Mouse (Mus musculus) adrenal gland, postnatal 36 days (tissue): ENCODE results near the gene Nrxn3. TPM values are rescaled to one million over a fixed set of nuclear protein-coding genes. Genes with fewer than 3 reads are reported as not detected.
A peak's percentile ranks its signal among the peaks of the same experiment; 100 is the strongest.

Experiments
- DNase-seq, 2 experiments: peaks; one replicate each; pipeline ENCODE4 v3.0.0; 2021; ENCODE audit warnings: mixed read lengths in 1 of 2
- total RNA-seq, 2 experiments: library from RNA; stranded (reverse); gene quantifications; 2 replicates each; pipeline ENCODE4 v1.2.3; 2021

The Nrxn3 gene
- total RNA-seq, 2 experiments from 2014 or later: 0.20 TPM; not detected in 1

DNA sequence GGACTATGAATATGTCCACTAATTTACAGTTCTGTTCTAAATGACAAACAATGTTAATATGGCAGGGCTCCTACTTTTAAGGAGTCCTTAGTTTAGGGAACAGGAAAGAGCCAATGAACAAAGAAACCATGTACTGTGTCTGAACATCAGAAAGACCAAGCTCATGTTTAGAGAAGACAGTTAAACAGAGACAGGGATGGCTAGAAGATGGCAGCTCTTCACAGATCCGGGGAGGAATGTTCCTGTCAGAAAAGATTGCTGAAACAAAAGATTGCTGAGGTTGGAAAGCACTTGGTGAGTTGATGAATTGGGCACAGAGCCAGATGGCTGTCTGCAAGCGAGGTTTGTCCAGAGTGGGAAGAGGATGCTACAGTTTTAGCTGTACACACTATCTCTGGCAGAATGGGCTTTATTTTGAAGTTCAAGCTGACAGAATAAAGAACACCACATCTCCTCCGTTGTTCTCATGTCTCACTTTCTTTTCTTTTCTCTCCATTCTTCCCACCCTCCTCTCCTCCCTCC, 978.3 kb downstream of the Nrxn3 start:
- DNase-seq: no peak

GRCm38 (mm10) chr12:89702931-89703330, 980.3 kb downstream of the Nrxn3 start:
- DNase-seq: no peak

DNA sequence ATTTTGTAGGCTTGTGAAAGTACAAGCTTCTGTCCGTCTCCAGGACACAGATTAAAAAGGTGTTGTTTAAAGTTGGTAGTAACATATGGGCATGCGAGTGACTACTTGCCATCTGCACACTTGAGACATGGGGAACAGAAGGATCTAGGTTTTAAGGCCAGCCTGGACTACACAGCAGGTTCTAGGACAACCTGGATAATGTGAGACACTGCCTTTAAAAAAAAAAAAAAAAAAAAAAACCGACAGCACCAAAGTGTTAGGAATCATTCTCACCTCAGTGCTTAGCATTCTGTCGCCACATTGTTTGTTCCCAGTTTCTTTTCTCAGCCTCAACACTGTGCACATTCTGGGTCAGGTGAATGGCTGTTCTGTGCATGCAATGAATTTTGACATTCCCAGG, 985.2 kb downstream of the Nrxn3 start:
- DNase-seq: no peak

GRCm38 (mm10) chr12:89710459-89710858, 987.8 kb downstream of the Nrxn3 start:
- DNase-seq: no peak

DNA sequence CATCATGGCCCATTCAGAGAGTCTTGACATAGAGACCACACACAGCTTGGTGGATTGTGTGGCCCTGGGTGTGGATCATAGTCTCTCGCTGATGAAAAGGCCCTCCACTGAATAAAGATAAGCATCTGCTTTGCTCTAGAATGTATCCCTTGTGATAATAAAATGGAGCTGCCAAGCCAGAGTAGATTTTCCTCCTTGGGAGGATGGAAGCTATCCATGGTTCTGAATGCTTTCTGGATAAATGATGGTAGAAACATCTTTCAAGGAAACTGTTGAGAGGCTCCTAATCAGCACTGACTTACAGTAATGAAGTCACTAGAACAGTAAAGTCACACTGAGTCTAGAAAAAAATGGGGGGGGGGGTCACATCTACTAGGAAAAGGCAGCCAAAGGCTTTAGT, 989.1 kb downstream of the Nrxn3 start:
- no peak for DNase-seq

GRCm38 (mm10) chr12:89719194-89720080, 996.8 kb downstream of the Nrxn3 start:
- no peak for DNase-seq

DNA sequence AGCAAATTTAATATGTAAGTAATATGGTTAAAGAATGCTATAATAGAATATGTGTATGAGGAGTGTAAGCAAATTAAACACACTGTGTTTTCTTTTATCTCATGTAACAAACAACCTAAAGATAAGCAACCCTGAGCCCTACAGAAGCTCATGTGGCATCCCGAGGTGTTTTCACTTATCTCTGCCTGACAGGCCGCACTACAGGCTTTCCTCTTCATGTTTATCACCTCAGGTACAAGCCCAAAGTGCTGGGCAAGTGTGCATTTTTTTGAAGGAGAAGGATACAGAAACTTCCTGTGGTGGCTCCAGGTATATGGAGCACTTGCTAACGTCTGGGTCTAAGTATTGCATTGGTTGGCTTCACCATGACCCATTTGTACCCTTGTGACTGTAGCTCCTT, 998.3 kb downstream of the Nrxn3 start:
- DNase-seq: no peak

DNA sequence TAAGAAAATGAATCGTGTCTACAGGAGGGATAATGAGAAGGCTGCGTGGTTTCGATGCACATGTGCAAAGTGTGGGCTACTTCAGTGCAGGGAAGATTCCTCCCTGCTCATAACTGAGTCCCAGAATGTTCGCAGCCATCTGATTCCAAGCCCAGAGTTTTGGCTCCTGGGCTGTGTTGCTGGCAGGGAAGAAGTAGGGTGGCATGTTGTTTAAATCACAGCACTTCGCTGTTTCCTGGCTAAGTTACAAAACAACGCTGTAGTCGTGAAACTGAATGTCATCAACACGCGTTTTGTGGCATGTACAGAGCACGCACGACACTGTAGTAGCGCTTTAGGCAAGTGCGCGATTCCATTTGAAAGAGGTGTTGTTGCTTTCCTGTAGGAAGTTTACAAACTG, 999.8 kb downstream of the Nrxn3 start:
- no peak for DNase-seq

DNA sequence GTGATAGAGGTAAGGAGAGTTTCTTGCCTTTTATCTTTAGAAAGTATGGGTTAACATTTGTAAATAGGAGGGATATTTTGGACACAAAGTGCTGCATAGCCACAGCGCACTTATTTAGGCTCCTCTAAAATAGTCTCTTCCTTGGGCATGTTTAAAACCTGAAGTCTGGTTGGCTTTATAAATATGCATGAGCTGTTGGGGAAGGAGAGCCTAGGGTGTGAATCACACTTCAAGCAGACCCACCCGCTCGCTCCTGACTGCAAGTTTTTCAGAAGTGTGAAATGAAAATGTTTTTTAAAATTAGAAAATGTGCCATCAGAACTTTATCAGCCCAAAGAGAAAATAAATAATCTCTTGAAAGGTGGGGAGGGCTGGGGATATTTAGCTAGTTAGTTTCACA, 1001.4 kb downstream of the Nrxn3 start:
- no peak for DNase-seq

- no peak for DNase-seq
These were observed 1019.6 kb downstream of the Nrxn3 start for GRCm38 (mm10) chr12:89742326-89742725.

DNA sequence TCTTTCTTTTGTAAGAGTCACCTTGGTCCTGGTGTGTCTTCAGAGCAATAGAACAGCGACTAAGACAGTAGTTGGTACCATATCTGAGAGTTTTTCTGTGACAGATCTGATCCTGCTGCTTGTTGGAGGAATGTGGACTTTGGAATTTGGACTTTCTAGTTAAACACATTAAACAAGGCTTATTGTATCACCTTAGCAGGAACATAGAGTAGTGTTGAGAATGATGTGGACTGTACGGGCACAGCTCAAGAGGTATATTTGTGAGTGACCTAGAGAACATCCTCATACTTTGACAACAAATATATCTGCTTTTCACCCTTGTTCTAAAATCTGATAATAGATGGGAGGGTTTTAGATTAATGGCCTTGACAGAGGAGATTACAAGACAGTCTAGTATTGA, 1020.1 kb downstream of the Nrxn3 start:
- DNase-seq: no peak

DNA sequence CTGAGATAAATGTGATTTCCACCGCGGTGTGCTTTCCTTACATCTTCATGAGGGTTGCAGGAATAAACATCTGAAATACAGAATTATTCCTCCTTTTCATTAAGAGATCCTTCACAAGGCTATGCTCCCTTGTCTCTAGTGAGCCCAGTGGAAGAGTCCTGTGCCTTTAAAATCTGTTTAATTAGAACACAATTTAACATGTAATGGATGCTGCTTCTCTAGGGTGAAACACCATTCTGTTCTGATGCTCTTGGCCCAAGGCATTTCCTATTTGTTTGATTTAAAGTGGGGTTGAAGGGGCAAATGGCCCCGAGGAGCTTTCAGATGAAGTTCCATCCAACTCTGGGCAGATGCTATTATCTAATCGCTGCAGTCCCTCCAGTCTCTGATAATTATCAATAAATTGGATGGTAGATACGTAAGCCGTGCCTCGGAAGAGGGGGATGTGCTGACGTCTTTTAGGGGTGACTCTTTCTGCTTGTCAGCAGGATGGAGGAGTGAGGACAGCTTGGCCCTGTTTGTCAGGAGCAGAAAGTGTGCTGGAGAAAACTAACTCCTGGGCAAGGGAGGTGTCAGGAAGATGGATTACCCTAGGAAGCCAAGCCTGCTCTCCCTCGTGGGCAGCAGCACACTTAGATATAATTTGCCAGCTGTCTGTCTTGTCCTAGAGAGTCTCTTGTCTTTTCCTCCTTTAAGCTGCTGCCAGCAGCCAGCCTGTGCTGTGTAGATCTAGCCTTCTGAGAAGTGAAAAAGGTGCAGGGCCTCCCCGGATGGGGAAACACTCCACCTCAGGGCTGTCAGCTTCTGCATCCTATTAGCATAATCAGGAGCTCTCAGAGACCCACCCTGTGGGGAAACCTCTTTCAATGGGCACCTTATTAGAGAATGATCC, 1041.8 kb downstream of the Nrxn3 start:
- DNase-seq: no peak

DNA sequence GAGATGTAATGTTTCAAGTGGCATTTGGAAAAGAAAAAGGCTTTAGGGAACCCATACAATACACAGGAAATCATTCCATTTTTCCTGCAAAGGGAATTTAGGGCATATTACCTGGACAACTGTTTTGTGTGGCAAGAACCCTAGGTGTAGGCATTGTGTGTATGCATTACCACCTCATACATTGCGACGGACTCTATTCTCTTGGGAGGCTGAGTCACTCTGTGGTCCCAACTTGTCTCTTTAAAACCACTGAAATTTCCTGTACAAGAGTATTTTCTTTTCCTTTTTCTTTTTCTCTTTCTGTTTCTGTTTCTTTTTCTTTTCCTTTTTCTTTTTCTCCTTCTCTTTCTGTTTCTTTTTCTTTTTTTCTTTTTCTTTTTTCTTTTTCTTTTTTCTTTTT, 1042.5 kb downstream of the Nrxn3 start:
- DNase-seq: no peak

- DNase-seq: no peak
These were observed 1066.1 kb downstream of the Nrxn3 start for GRCm38 (mm10) chr12:89788794-89789193.

DNA sequence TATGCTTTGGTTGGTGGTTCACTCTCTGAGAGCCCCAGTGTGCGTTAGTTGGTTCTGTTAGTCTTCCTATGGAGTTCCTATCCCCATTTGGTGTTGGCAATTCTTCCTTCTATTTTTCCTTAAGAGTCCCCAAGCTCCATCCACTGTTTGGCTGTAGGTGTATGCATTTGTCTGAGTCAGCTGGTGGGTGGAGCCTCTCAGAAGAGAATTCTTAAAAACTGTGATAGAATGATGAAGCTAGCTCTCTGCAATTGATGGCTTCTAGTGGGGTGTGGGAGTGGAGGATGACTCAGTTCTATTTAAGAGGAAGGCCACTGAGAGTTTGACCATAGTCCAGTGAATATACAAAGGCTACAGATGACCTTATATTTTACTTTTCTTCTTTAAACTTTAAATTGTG, 1067.3 kb downstream of the Nrxn3 start:
- DNase-seq: no peak

GRCm38 (mm10) chr12:89791829-89792228, 1069.2 kb downstream of the Nrxn3 start:
- DNase-seq: no peak

- DNase-seq: no peak
These were observed 1072.1 kb downstream of the Nrxn3 start for GRCm38 (mm10) chr12:89794741-89795140.

DNA sequence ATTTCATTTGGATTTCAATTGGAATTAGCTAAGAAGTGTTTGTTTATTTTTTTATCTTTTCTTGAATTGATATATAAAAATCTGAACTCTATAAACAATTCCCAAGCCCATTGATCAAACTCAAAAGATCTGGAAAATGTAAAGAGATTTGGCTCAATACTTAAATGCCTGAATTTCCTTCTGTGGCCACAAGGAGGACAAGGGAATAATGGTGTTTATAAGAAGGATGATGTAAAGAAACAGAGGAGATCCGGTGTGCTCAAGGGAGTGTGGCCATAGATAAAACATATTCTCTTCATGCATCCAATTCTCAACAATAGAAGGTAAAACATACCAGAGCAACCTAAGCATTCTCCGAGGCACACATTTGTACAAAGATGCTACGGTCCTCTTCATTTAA, 1085.5 kb downstream of the Nrxn3 start:
- no peak for DNase-seq

DNA sequence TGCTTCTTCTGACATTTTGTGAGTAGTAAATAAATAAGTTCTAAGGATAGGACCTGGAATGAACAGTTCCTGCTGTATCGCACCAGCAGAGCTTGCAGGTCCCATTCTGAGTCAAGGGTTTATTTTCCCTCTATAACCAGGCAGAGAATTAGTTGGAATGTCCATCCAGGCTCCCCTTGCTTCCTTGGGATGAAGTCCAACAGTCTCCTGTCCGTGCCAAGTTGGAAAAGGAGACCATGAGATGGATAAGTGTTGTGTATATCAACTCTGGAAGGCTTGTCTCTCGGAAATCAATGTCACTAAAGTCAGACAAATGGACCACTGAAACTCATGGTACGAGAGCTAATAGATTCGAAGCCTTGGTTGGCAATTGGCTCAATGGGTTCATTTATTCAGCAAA, 1087.5 kb downstream of the Nrxn3 start:
- DNase-seq: no peak

GRCm38 (mm10) chr12:89811815-89812549, 1089.3 kb downstream of the Nrxn3 start:
- peak; percentile 27 to 44 for DNase-seq

DNA sequence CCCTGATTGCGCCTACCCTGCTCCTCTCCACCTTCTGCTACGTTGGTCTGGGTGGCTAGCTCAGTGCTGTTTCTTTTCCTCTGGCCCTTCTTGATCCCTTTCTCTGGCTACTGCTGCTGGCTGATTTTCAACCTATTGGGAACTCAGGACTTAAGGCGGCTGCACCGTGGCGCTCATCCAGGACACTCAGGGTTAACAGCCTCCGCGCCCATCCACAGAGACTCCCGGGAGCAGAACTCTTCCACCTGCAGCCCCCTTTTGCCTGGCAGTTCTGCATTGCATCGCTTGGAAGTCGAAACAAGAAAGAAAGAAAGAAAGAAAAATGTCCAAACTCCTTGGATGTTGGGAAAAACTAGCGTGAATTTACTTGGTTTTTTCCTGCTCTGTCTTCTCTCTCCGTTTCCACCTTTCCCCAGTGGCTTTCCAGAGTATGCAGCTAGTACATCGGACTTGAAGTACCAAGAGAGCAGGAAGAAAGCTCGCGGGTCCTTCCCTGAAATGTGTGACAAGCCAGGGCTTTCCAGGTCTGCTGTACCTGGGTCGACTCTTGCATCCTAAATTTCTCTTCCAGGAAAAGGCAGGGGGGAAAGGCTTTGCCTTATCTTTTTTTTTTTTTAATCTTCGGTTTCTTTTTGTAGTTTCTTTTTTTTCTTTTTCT, 1090.0 kb downstream of the Nrxn3 start:
- DNase-seq: no peak

- no peak for DNase-seq
These were observed 1090.6 kb downstream of the Nrxn3 start for GRCm38 (mm10) chr12:89813294-89813693.
